Mouse (Mus musculus): ENCODE data around the gene Prr5l. TPM values are rescaled to one million over a fixed set of nuclear protein-coding genes. Genes with fewer than 3 reads are reported as not detected.

Gene Prr5l
- total and polyA plus RNA-seq, 3 experiments, result 0.89 to 3.4 (median 1.4) TPM

GRCm38 (mm10) chr2:101868683-101869082 lies 14.1 kb downstream of the Prr5l start:
- Histone ChIP-seq H3K4me1 (ENCODE audit: control insufficient read depth, insufficient read depth, low read length) (no peaks in the 10 kb centered on the region), H3K79me2 (replicated peaks; ENCODE audit: control insufficient read depth, insufficient read depth, low read length) (no peaks in the 10 kb centered on the region), H3K36me3 (ENCODE audit: control insufficient read depth, insufficient read depth, low read length) (no peaks in the 10 kb centered on the region), H3K9ac (ENCODE audit: low read depth, low read length) (no peak overlapping the region), H3K27me3 (ENCODE audit: control insufficient read depth, insufficient read depth, low read length) (no peaks in the 10 kb centered on the region), H3K4me3 (no peak overlapping the region), H3K27ac (no peak overlapping the region)
- no peak for DNase-seq
- intact Hi-C loops (cut with DNase I), result no loop called here
- WGBS, result 77% methylated on average over 4 of the region's 4 CpGs
- TF ChIP-seq EP300 (IDR thresholded peaks at IDR 0.05; ENCODE audit: insufficient read depth, low read depth, low read length) (no peak), CTCF (IDR thresholded peaks at IDR 0.05) (no peak), POLR2A (IDR thresholded peaks at IDR 0.05; ENCODE audit: insufficient read depth, low read depth, low read length) (no peak)

- intact Hi-C loops (cut with DNase I), result no loop called here
- WGBS, result 33% methylated on average over 15 of the region's 15 CpGs
- TF ChIP-seq POLR2A (IDR thresholded peaks at IDR 0.05; ENCODE audit: insufficient read depth, low read depth, low read length) (no peak), EP300 (IDR thresholded peaks at IDR 0.05; ENCODE audit: insufficient read depth, low read depth, low read length) (no peak), CTCF (IDR thresholded peaks at IDR 0.05) (no peak)
- H3K79me2 ChIP-seq (replicated peaks; ENCODE audit: control insufficient read depth, insufficient read depth, low read length), result no peaks in the 10 kb centered on the region
- no peak overlapping the region for H3K27ac ChIP-seq
- H3K9ac ChIP-seq (ENCODE audit: low read depth, low read length), result no peak overlapping the region
- no peaks in the 10 kb centered on the region; the same call in none of the 2 replicates for H3K4me1 ChIP-seq (ENCODE audit: control insufficient read depth, insufficient read depth, low read length)
- H3K4me3 ChIP-seq, result no peak overlapping the region
- no peaks in the 10 kb centered on the region for H3K36me3 ChIP-seq (ENCODE audit: control insufficient read depth, insufficient read depth, low read length)
- H3K27me3 ChIP-seq (ENCODE audit: control insufficient read depth, insufficient read depth, low read length), result 0 out of 2 replicates have a peak, but pooled peaks cover 2% of the 10 kb centered on the region
- DNase-seq, result peak in 1 of 2 experiments; percentile 51
These were observed 20.4 kb downstream of the Prr5l start for GRCm38 (mm10) chr2:101862219-101863123.

- Histone ChIP-seq H3K9ac (ENCODE audit: low read depth, low read length) (no peak overlapping the region), H3K36me3 (ENCODE audit: control insufficient read depth, insufficient read depth, low read length) (no peaks in the 10 kb centered on the region), H3K27me3 (ENCODE audit: control insufficient read depth, insufficient read depth, low read length) (0 out of 2 replicates have a peak, but pooled peaks cover 2% of the 10 kb centered on the region), H3K79me2 (replicated peaks; ENCODE audit: control insufficient read depth, insufficient read depth, low read length) (no peaks in the 10 kb centered on the region), H3K4me1 (ENCODE audit: control insufficient read depth, insufficient read depth, low read length) (no peaks in the 10 kb centered on the region; the same call in none of the 2 replicates), H3K4me3 (no peak overlapping the region), H3K27ac (no peak overlapping the region)
- intact Hi-C loops (cut with DNase I), result no loop called here
- 91% methylated on average over 3 of the region's 3 CpGs for WGBS
- no peak for DNase-seq
- TF ChIP-seq CTCF (IDR thresholded peaks at IDR 0.05) (no peak), POLR2A (IDR thresholded peaks at IDR 0.05; ENCODE audit: insufficient read depth, low read depth, low read length) (no peak), EP300 (IDR thresholded peaks at IDR 0.05; ENCODE audit: insufficient read depth, low read depth, low read length) (no peak)
These were observed 21.8 kb downstream of the Prr5l start for GRCm38 (mm10) chr2:101860920-101861485.

GRCm38 (mm10) chr2:101856174-101856573 lies 26.7 kb downstream of the Prr5l start:
- Histone ChIP-seq H3K9ac (ENCODE audit: low read depth, low read length) (no peak overlapping the region), H3K4me3 (no peak overlapping the region), H3K36me3 (ENCODE audit: control insufficient read depth, insufficient read depth, low read length) (no peaks in the 10 kb centered on the region), H3K27ac (no peak overlapping the region), H3K79me2 (replicated peaks; ENCODE audit: control insufficient read depth, insufficient read depth, low read length) (no peaks in the 10 kb centered on the region), H3K4me1 (ENCODE audit: control insufficient read depth, insufficient read depth, low read length) (no peaks in the 10 kb centered on the region), H3K27me3 (ENCODE audit: control insufficient read depth, insufficient read depth, low read length) (no peaks in the 10 kb centered on the region)
- intact Hi-C loops (cut with DNase I), result no loop called here
- TF ChIP-seq CTCF (IDR thresholded peaks at IDR 0.05) (no peak), POLR2A (IDR thresholded peaks at IDR 0.05; ENCODE audit: insufficient read depth, low read depth, low read length) (no peak), EP300 (IDR thresholded peaks at IDR 0.05; ENCODE audit: insufficient read depth, low read depth, low read length) (no peak)
- 76% methylated on average over 9 of the region's 9 CpGs for WGBS
- DNase-seq, result no peak

- Histone ChIP-seq H3K79me2 (replicated peaks; ENCODE audit: control insufficient read depth, insufficient read depth, low read length) (no peaks in the 10 kb centered on the region), H3K9ac (ENCODE audit: low read depth, low read length) (no peak overlapping the region), H3K27ac (no peak overlapping the region), H3K27me3 (ENCODE audit: control insufficient read depth, insufficient read depth, low read length) (no peaks in the 10 kb centered on the region), H3K4me3 (no peak overlapping the region), H3K36me3 (ENCODE audit: control insufficient read depth, insufficient read depth, low read length) (no peaks in the 10 kb centered on the region), H3K4me1 (ENCODE audit: control insufficient read depth, insufficient read depth, low read length) (no peaks in the 10 kb centered on the region)
- WGBS, result 75% methylated on average over 7 of the region's 7 CpGs
- DNase-seq, result no peak
- no peak for TF ChIP-seq POLR2A (IDR thresholded peaks at IDR 0.05; ENCODE audit: insufficient read depth, low read depth, low read length)
- intact Hi-C loops (cut with DNase I), result no loop called here
These were observed 28.0 kb downstream of the Prr5l start for GRCm38 (mm10) chr2:101854792-101855191.

- intact Hi-C loops (cut with DNase I), result no loop called here
- H3K27ac ChIP-seq, result no peak overlapping the region
- WGBS, result 80% methylated on average over 7 of the region's 7 CpGs
- H3K4me3 ChIP-seq, result no peak overlapping the region
- H3K27me3 ChIP-seq (ENCODE audit: control insufficient read depth, insufficient read depth, low read length), result no peaks in the 10 kb centered on the region
- H3K36me3 ChIP-seq (ENCODE audit: control insufficient read depth, insufficient read depth, low read length), result no peaks in the 10 kb centered on the region
- no peak overlapping the region for H3K9ac ChIP-seq (ENCODE audit: low read depth, low read length)
- no peak for DNase-seq
- no peaks in the 10 kb centered on the region for H3K4me1 ChIP-seq (ENCODE audit: control insufficient read depth, insufficient read depth, low read length)
- TF ChIP-seq CTCF (IDR thresholded peaks at IDR 0.05) (no peak), POLR2A (IDR thresholded peaks at IDR 0.05; ENCODE audit: insufficient read depth, low read depth, low read length) (no peak), EP300 (IDR thresholded peaks at IDR 0.05; ENCODE audit: insufficient read depth, low read depth, low read length) (no peak)
- no peaks in the 10 kb centered on the region for H3K79me2 ChIP-seq (replicated peaks; ENCODE audit: control insufficient read depth, insufficient read depth, low read length)
These were observed 40.1 kb downstream of the Prr5l start for GRCm38 (mm10) chr2:101842756-101843155.

Measured in heart, adult 2 months (tissue).